Mouse (Mus musculus): ENCODE results near the gene H2-Ob. TPM values are rescaled to one million over a fixed set of nuclear protein-coding genes. Genes with fewer than 3 reads are reported as not detected.

Gene H2-Ob
- total and polyA plus RNA-seq, 3 experiments, result 13.7 to 31.9 (median 19.9) TPM

- H3K9me3 ChIP-seq (replicated peaks; ENCODE audit: low read length), result peaks cover 3% of the 10 kb centered on the region
- H3K4me2 ChIP-seq (ENCODE audit: insufficient read depth, low read depth, poor library complexity, severe bottlenecking), result no peak overlapping the region
- H3K4me1 ChIP-seq (ENCODE audit: control insufficient read depth in 1 of 2, insufficient read depth in 2 of 2), result peaks cover 0 to 36% of the 10 kb centered on the region in 2 experiments; a peak in 2 of 4 replicates
- TF ChIP-seq SMC3 (IDR thresholded peaks at IDR 0.05; ENCODE audit: low read depth, low read length) (peak; percentile 74), RAD21 (IDR thresholded peaks at IDR 0.05; ENCODE audit: low read depth, low read length) (peak; percentile 64), CTCF (conservative IDR thresholded peaks at IDR 0.05 in 1 of 2, IDR thresholded peaks at IDR 0.05 in 1 of 2; ENCODE audit: low read depth in 2 of 2, low read length in 2 of 2) (peak; percentile 22 to 72; a peak in 3 of 4 replicates), ZC3H11A (IDR thresholded peaks at IDR 0.05; ENCODE audit: low read depth, low read length) (0 out of 2 replicates have a peak, but pooled peaks have one; percentile 5), ELF1 (IDR thresholded peaks at IDR 0.05; ENCODE audit: low read depth, low read length) (no peak)
- H3K27me3 ChIP-seq (replicated peaks), result no peaks in the 10 kb centered on the region
- H3K27ac ChIP-seq (ENCODE audit: insufficient read depth, low read depth), result no peak overlapping the region
- in situ Hi-C loops (cut with MboI; ENCODE audit: low pct_ligation_motif_present, low pct_unique_long_range_greater_than_20kb, low sequenced_read_pairs) (no loop called here), dilution Hi-C loops (cut with MboI; ENCODE audit: extremely low pct_ligation_motif_present, extremely low pct_unique_long_range_greater_than_20kb, low sequenced_read_pairs) (no loop called here)
- peak; percentile 50 for DNase-seq (ENCODE audit: extremely low read depth)
- no peaks in the 10 kb centered on the region for H3K79me2 ChIP-seq (replicated peaks; ENCODE audit: control insufficient read depth, extremely low read depth, insufficient read depth, poor library complexity, severe bottlenecking)
- no peak overlapping the region for H3K9ac ChIP-seq (ENCODE audit: insufficient read depth, low read depth)
- no peak overlapping the region for H3K4me3 ChIP-seq (replicated peaks in 1 of 3; ENCODE audit: low read depth in 2 of 3, low read length in 2 of 3, poor library complexity in 1 of 3)
- peaks cover 0 to 3% of the 10 kb centered on the region in 2 experiments for H3K36me3 ChIP-seq (replicated peaks in 1 of 2; ENCODE audit: control insufficient read depth in 1 of 2, insufficient read depth in 1 of 2, low read length in 1 of 2)
These were observed 13.0 kb downstream of the H2-Ob start for GRCm38 (mm10) chr17:34251666-34252065.

- Histone ChIP-seq H3K9ac (ENCODE audit: insufficient read depth, low read depth) (no peak overlapping the region), H3K27me3 (replicated peaks) (no peaks in the 10 kb centered on the region), H3K79me2 (replicated peaks; ENCODE audit: control insufficient read depth, extremely low read depth, insufficient read depth, poor library complexity, severe bottlenecking) (no peaks in the 10 kb centered on the region), H3K4me3 (replicated peaks in 1 of 3; ENCODE audit: low read depth in 2 of 3, low read length in 2 of 3, poor library complexity in 1 of 3) (no peak overlapping the region), H3K36me3 (replicated peaks in 1 of 2; ENCODE audit: control insufficient read depth in 1 of 2, insufficient read depth in 1 of 2, low read length in 1 of 2) (peaks cover 0 to 6% of the 10 kb centered on the region in 2 experiments), H3K27ac (ENCODE audit: insufficient read depth, low read depth) (no peak overlapping the region), H3K9me3 (replicated peaks; ENCODE audit: low read length) (peaks cover 3% of the 10 kb centered on the region), H3K4me1 (ENCODE audit: control insufficient read depth in 1 of 2, insufficient read depth in 2 of 2) (peaks cover 6 to 59% of the 10 kb centered on the region in 2 experiments), H3K4me2 (ENCODE audit: insufficient read depth, low read depth, poor library complexity, severe bottlenecking) (no peak overlapping the region)
- TF ChIP-seq JUND (conservative IDR thresholded peaks at IDR 0.05; ENCODE audit: low read depth, low read length), result no peak
- dilution Hi-C loops (cut with MboI; ENCODE audit: extremely low pct_ligation_motif_present, extremely low pct_unique_long_range_greater_than_20kb, low sequenced_read_pairs) (no loop called here), in situ Hi-C loops (cut with MboI; ENCODE audit: low pct_ligation_motif_present, low pct_unique_long_range_greater_than_20kb, low sequenced_read_pairs) (no loop called here)
- no peak for DNase-seq (ENCODE audit: extremely low read depth)
These were observed 17.8 kb downstream of the H2-Ob start for GRCm38 (mm10) chr17:34256501-34256900.

- dilution Hi-C loops (cut with MboI; ENCODE audit: extremely low pct_ligation_motif_present, extremely low pct_unique_long_range_greater_than_20kb, low sequenced_read_pairs) (no loop called here), in situ Hi-C loops (cut with MboI; ENCODE audit: low pct_ligation_motif_present, low pct_unique_long_range_greater_than_20kb, low sequenced_read_pairs) (no loop called here)
- H3K27me3 ChIP-seq (replicated peaks), result no peaks in the 10 kb centered on the region
- H3K36me3 ChIP-seq (replicated peaks in 1 of 2; ENCODE audit: control insufficient read depth in 1 of 2, insufficient read depth in 1 of 2, low read length in 1 of 2), result peaks cover 0 to 6% of the 10 kb centered on the region in 2 experiments
- H3K4me1 ChIP-seq (ENCODE audit: control insufficient read depth in 1 of 2, insufficient read depth in 2 of 2), result peaks cover 10 to 69% of the 10 kb centered on the region in 2 experiments
- no peak within 1 kb of the TSS for H3K9ac ChIP-seq (ENCODE audit: insufficient read depth, low read depth)
- H3K9me3 ChIP-seq (replicated peaks; ENCODE audit: low read length), result peaks cover 3% of the 10 kb centered on the region
- DNase-seq (ENCODE audit: extremely low read depth), result peak; percentile 98
- H3K27ac ChIP-seq (ENCODE audit: insufficient read depth, low read depth), result peak within 1 kb of the TSS; percentile 51
- peak within 1 kb of the TSS in 1 of 3 experiments; percentile 7 for H3K4me3 ChIP-seq (replicated peaks in 1 of 3; ENCODE audit: low read depth in 2 of 3, low read length in 2 of 3, poor library complexity in 1 of 3)
- H3K4me2 ChIP-seq (ENCODE audit: insufficient read depth, low read depth, poor library complexity, severe bottlenecking), result peak within 1 kb of the TSS; percentile 37
- H3K79me2 ChIP-seq (replicated peaks; ENCODE audit: control insufficient read depth, extremely low read depth, insufficient read depth, poor library complexity, severe bottlenecking), result no peaks in the 10 kb centered on the region
- TF ChIP-seq TCF12 (IDR thresholded peaks at IDR 0.05; ENCODE audit: low read depth, low read length), result 0 out of 2 replicates have a peak, but pooled peaks have one; percentile 38
- TF ChIP-seq USF2 (conservative IDR thresholded peaks at IDR 0.05; ENCODE audit: low read depth, low read length), result no peak
- no peak for TF ChIP-seq ELF1 (IDR thresholded peaks at IDR 0.05; ENCODE audit: low read depth, low read length)
- no peak for TF ChIP-seq HCFC1 (IDR thresholded peaks at IDR 0.05; ENCODE audit: low read depth, low read length)
- TF ChIP-seq CHD2 (IDR thresholded peaks at IDR 0.05; ENCODE audit: low read length), result peak; percentile 99
- TF ChIP-seq JUND (conservative IDR thresholded peaks at IDR 0.05; ENCODE audit: low read depth, low read length), result no peak
- peak; percentile 44 for TF ChIP-seq POLR2A (IDR thresholded peaks at IDR 0.05; ENCODE audit: low read depth, low read length)
- no peak for TF ChIP-seq ZKSCAN1 (IDR thresholded peaks at IDR 0.05; ENCODE audit: borderline replicate concordance, low read depth, low read length)
- TF ChIP-seq RAD21 (IDR thresholded peaks at IDR 0.05; ENCODE audit: low read depth, low read length), result no peak
- no peak for TF ChIP-seq POLR2AphosphoS2 (IDR thresholded peaks at IDR 0.05; ENCODE audit: low read depth, low read length)
- TF ChIP-seq MYC (IDR thresholded peaks at IDR 0.05; ENCODE audit: low read depth, low read length), result peak; percentile 51; the same call in 1 of the 2 replicates
- TF ChIP-seq MEF2A (IDR thresholded peaks at IDR 0.05; ENCODE audit: borderline replicate concordance, low read depth, low read length), result no peak
- TF ChIP-seq IRF4 (IDR thresholded peaks at IDR 0.05; ENCODE audit: low read depth, low read length), result peak; percentile 15; the same call in 1 of the 2 replicates
- no peak for TF ChIP-seq SMC3 (IDR thresholded peaks at IDR 0.05; ENCODE audit: low read depth, low read length)
- no peak for TF ChIP-seq MAZ (IDR thresholded peaks at IDR 0.05; ENCODE audit: low read depth, low read length)
- no peak; the same call in 1 of the 2 replicates for TF ChIP-seq MXI1 (IDR thresholded peaks at IDR 0.05; ENCODE audit: low read depth, low read length)
- no peak for TF ChIP-seq ZMIZ1 (IDR thresholded peaks at IDR 0.05; ENCODE audit: low read depth, low read length)
- no peak for TF ChIP-seq MAFK (IDR thresholded peaks at IDR 0.05; ENCODE audit: insufficient replicate concordance, low read length)
- TF ChIP-seq RCOR1 (conservative IDR thresholded peaks at IDR 0.05; ENCODE audit: low read depth, low read length), result no peak
- peak; percentile 74; the same call in 1 of the 2 replicates for TF ChIP-seq TBP (conservative IDR thresholded peaks at IDR 0.05; ENCODE audit: low read depth, low read length)
- TF ChIP-seq EP300 (IDR thresholded peaks at IDR 0.05; ENCODE audit: low read length), result peak; percentile 66
- no peak for TF ChIP-seq SIN3A (IDR thresholded peaks at IDR 0.05; ENCODE audit: low read length)
These were observed 19.1 kb downstream of the H2-Ob start, which contains the start of gene H2-Ab1 for GRCm38 (mm10) chr17:34257594-34258375. H2-Ab1 (plus strand) TSS chr17:34257689.

Measured in CH12.LX (cell line).